Mouse (Mus musculus) spleen, postnatal 36 days (tissue): ENCODE data around the gene Cd209d.
"Not testable (repeated sequence)": the region's sequence is repeated elsewhere in the genome, so short reads cannot be mapped to it uniquely, and the experiment has no call there.

Experiments
- DNase-seq, 2 experiments: peaks; one replicate each; pipeline ENCODE4 v3.0.0; 2022; ENCODE audit warnings: low spot score in 2 of 2, mixed read lengths in 1 of 2

Cd209d gene

GRCm38 (mm10) chr8:3878455-3878854 lies at the start of gene Cd209d:
Gene Cd209d, minus strand, starts transcription at chr8:3878555.
- no peak for DNase-seq

DNA sequence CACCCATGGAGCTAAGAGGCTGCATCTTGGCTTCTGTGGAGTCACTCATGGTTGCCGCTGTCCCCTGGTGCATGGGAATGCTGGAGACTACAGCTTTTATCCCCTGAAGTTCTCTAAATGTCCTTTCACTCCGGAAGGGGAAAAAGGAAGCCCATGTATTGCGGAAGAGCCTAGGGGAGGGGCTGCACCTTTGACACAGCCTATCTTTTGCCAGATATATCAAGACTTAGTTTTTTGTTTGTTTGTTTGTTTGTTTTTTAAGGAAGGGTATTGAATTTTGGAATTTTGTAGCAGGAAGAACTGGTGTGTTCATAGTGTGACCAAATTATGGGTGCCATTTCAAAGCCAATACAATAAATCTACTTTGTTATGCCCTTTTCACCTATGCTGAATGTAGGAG lies 48.4 kb upstream of the Cd209d start, which contains the start of gene Cd209b:
Cd209b (minus strand) TSS at position 101 of the 400 bp plus-strand sequence.
- no peak for DNase-seq

GRCm38 (mm10) chr8:3876121-3876520 lies 2.2 kb downstream of the Cd209d start:
- no peak for DNase-seq

DNA sequence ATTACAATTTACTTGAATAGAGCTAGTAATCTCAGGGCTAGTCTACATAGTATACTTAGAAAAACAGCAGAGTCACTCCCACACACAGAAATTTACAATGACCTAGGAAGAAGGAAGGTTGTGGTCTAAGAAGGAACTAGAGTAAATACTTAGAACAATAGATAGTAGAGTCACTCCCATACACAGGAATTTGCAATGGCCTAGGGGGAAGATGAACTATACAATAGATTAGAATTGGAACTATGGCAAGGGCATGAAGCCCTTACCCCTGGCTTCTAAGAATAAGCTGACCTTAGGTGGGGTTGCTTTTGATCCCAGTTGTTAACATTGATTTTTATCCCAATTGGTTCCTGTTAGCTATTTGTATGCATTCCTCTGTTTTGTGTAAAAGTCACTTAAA lies 15.6 kb downstream of the Cd209d start:
- DNase-seq, result not testable (repeated sequence)

- DNase-seq, result no peak
These were observed 24.1 kb downstream of the Cd209d start, which contains the start of gene Cd209e for GRCm38 (mm10) chr8:3854209-3854608. Gene Cd209e, minus strand, starts transcription at chr8:3854309.
